Mouse (Mus musculus) T-helper 1 cell (primary cell): ENCODE measurements around the gene Ncapd2.
"Not testable (repeated sequence)": the region's sequence is repeated elsewhere in the genome, so short reads cannot be mapped to it uniquely, and the experiment has no call there.

Experiments
- in situ Hi-C: fragments of 300-600 bp; cut with MboI, MseI; formaldehyde crosslinking; loops from one replicate; pipeline ENCODE4 v1.15.1; 2025; ENCODE audit warnings: high pct_unique_total_duplicates

Ncapd2 gene

DNA sequence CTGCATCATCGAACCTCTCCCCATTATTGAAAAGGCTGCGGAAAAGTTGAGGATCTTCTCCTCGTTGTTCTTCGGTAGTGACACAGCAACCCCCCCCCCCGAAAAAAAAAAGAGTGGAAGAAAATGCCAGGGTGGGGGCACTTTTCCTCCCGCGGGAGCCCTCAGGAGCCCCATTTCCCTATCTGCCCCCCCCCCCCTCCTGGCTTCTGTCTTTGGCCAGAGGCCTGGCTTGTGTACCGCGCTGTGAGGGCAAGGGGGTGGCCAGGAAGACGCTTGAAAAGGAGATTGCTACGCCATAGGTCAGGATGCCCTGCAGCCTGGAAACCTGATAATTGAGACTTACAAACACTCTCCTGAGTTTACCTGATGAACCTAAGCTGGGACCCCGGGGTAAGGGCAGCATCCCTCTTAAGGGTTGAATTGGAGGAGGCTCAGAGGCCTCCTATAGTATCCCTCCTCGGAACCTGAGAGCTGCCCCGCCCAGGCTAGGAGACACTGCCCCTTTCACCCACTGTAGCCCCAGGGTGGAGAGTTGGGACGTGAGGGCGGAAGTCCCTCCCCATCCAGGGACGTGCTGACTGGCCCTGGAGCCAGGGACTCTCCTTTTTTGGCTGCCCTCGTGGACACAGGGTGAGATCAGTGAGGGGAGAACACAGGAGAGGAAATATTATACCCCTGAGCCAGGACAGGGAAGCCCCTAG, 25.3 kb downstream of the Ncapd2 start, which contains the start of gene Gapdh:
Gapdh (minus strand) TSS at position 417 of the 701 bp plus-strand sequence.
- in situ Hi-C loops = no loop called here

DNA sequence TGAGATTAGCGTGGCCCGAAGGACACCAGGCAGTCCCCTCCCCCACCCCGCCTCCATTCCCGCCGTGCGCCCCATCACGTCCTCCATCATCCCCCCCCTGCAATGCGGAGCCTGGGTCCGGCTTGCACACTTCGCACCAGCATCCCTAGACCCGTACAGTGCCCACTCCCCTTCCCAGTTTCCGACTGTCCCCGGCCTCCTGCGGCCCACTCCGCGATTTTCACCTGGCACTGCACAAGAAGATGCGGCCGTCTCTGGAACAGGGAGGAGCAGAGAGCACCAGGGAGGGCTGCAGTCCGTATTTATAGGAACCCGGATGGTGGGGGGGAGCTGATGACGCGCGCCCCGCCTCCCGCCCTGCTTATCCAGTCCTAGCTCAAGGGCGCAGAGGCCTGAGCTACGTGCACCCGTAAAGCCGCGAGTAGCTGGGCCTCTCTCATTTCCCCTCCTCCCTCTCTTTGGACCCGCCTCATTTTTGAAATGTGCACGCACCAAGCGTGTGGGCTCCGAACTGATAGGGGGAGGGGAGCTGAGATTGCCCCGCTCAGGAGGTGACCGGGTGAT, 26.1 kb downstream of the Ncapd2 start:
- in situ Hi-C loops = no loop called here

DNA sequence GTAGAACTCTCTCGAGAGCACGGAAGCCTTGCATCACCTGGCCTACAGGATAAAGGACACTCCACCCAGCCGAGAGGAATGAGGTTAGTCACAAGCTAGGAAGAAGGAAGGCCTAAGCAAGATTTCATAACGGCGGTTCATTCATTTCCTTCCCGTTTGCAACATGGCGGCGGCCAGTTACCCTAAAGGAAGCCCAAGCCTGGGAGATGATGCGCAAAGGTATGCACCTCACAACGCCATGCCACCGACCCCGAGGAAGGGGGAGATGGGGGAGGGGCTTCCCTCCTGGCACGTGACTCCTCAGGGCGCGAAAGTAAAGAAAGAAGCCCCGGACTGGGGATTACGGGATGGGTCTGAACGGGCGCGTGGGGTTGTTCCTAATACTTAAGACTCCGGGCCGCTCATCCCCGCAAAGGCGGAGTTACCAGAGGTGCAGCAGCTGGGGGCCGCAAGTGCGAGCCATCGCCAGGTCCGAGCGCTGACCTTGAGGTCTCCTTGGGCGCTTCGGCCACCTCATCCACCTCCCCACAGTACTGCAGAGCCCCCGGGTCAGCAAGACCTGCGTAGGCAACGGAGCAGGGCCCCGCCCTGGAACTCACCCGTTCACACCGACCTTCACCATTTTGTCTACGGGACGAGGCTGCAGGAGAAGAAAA, 26.7 kb downstream of the Ncapd2 start:
- in situ Hi-C loops = no loop called here

DNA sequence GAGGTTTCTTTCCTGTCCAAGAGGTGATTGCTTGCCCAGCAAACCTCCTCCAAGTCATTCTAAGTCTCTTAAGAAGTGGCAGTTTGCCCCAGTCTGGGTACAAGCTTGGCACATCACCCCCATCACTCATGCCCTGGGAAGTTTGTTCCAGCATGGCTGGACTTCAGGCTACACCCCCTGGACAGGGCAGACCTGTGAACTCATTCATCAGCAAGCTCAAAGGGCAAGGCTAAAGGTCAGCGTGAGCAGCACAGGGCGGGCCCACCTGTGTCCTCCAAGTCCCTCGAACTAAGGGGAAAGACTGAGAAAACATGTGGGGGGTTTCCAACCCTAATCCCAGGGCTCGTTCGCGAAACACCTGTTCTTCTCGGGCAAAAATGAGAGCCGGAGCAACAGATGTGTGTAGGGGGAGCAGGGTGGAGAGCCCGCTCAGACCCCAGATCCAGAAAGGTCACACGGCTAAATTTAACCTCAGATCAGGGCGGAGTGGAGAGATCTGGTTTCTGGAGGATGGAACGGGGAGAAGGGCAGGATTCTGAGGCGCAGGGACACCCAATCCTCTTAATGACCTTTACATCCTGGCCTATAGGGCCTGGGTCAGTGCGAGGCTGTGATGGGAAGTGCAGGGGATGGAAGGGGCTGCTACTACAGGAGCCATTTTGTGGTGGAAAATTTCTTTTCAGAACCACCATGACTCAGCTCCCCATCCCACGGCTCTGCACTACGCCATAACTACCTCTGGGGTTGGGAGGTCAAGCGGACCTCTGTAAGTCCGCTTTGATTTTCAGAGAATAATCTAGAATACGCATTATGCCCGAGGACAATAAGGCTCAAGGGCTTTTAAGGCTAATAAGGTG, 27.5 kb downstream of the Ncapd2 start:
- in situ Hi-C loops = no loop called here

DNA sequence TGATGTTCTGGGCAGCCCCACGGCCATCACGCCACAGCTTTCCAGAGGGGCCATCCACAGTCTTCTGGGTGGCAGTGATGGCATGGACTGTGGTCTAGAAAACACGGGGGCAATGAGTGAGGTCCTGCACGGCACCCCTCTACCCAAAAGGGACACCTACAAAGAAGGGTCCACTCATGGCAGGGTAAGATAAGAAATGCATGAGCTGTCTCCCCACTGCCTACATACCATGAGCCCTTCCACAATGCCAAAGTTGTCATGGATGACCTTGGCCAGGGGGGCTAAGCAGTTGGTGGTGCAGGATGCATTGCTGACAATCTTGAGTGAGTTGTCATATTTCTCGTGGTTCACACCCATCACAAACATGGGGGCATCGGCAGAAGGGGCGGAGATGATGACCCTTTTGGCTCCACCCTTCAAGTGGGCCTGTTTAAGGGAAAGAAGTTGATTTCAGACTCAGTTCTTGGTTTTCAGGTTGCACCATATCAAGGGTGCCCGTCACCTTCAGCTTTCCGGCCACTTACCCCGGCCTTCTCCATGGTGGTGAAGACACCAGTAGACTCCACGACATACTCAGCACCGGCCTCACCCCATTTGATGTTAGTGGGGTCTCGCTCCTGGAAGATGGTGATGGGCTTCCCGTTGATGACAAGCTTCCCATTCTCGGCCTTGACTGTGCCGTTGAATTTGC, 28.7 kb downstream of the Ncapd2 start:
- in situ Hi-C loops = not testable (repeated sequence)

DNA sequence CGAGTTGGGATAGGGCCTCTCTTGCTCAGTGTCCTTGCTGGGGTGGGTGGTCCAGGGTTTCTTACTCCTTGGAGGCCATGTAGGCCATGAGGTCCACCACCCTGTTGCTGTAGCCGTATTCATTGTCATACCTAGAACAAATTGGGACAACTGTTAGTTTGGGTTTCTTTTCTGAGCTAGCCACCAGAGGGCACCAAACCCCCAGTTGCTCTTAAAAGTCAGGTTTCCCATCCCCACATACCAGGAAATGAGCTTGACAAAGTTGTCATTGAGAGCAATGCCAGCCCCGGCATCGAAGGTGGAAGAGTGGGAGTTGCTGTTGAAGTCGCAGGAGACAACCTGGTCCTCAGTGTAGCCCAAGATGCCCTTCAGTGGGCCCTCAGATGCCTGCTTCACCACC, 29.5 kb downstream of the Ncapd2 start:
- in situ Hi-C loops = not testable (repeated sequence)

DNA sequence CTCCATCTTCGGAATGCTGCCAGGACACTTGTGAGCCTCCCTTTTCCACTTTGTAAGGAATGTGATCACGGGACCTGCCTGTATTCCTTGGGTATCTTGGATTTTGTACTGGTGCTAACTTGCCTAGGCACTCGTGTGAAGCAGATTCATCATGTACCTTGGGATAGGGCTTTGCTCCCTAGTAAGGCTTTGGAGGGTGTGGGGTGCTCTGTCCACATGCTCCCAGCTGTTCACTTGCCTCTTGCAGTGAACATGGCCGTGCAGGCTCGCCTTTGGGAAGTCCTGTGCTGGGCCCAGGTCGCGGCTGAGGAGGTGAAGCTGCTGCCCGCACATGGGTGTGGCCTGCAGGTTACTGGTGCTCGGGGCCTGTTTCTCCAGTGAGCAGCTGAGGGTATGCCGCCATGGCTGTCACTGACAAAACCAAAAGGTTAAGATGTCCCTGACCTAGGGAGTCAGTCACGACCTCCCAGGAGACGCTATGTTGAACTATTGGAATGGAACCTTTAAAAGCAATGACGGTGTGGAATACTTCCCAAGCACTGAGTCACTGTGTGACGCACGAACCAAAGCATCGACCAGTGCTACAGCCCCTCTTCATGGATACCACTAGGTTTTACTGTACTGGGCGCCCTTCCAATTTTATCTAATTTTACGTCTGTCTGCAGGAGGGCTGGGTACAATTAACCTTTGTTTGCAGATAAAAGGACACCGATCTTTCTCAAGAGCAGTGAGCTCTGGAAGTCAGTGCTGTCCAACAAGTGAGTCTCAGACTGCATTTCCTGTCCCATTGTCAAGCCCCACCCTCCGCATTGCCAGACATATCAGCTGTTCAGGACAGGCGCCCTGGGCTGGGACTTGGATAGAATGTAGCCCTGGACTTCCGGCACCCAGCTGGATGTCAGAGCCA, 30.4 kb downstream of the Ncapd2 start:
- in situ Hi-C loops = no loop called here

DNA sequence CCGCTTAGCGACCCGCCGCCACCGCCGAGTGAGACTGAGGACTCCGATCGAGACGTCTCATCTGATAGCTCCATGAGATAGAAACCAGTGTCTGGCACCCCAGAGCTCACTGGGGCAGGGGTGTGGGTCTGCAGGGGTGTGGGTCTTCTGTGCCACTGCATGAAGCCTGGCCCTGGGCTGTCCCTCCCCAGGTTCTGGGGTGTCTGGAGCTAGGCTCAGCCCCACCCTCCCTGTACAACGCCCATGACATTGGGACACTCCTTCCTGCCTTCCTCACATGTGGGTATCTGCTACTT, 31.0 kb downstream of the Ncapd2 start:
- in situ Hi-C loops = no loop called here

DNA sequence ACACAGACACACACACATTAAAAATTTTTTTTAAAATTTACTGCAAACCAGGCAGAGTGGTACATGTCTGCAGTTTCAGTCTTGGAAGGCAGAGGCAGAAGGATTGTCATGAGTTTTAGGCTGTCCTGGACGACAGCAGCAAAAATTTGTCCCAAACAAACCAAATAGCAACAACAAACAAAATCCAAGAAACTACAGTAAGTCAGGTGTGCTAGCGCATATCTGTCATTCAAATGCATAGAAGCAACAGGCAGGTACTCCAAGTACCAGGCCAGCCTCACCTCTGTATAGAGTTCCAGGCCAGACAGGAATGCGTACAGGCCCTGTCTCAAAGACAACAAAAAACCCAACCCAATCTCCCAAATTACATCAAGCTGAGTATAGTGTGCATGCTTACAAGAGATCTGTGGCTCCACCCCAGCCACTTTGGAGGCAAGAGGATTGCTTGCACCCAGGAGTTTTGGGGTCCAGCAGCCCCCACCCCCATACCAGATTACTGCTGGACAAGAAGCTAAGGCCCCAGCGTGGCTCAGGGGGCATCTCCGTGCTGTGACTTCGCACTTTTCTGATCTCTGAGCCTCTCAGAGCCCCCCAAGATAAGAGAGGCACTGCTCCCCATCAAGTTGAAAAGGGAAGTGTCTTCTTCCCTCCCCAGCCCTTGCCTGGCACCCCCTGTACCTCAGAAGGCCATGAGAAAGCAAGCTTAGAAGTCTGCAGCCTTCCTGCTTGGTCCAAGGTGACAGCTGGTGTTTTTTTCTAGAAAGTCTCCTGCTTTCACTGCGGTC, 31.5 kb downstream of the Ncapd2 start:
- in situ Hi-C loops = loop anchor here (5.0 to 10.0 kb wide), 2 partner anchors 115 to 322 kb away; no protein-coding TSS in a partner anchor

DNA sequence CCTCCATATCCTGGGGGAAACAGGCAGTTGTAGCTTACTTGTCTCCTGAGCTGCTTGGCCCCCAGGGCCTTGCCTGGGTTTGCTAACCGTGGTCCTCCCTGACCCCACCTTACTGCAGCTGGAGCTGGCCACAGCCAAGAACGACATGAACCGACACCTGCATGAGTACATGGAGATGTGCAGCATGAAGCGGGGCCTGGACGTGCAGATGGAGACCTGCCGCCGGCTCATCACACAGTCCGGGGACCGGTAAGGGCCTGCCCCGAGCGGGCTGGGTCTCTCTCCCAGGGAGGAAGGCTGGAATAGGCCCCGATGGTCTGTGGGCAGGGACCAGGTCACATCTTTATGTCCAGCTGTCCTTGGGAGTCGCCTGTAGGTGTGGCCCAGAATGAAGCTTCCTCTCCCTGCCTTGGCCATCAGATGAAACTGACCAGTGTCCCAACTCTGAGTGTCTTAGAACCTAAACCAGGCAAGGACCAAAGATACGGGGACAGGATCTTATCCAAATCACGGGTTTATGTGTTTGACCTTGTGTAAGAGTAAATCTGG, 32.5 kb downstream of the Ncapd2 start:
- in situ Hi-C loops = loop anchor here (5.0 to 10.0 kb wide), 2 partner anchors 116 to 323 kb away; no protein-coding TSS in a partner anchor

DNA sequence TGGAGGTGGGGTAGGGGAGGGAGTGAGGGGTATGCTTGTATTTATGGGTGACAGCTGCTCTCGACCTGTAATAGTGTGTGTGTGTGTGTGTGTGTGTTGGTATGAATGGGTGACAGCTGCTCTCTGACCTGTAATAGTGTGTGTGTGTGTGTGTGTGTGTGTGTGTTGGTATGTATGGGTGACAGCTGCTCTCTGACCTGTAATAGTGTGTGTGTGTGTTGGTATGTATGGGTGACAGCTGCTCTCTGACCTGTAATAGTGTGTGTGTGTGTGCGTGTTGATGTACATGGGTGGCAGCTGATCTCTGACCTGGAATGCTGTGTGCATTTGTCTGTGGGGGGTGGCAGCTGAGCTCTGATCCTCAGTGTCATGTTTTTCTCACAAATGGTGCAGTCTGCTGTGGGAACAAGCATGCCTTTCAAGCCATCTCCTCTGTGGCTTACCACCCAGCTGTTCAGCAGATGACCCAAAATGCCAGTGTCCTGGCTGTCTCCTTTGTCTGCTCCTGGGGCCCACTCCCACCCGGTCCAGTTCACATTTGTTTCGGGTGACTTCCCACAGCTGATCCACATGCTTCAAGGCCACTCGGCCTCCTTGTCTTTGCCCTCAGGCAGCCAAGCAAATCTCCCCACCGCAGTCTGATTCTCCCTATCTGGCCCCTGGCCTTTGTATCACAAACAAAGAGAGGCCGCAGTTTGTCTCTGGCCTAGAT, 34.4 kb downstream of the Ncapd2 start:
- in situ Hi-C loops = loop anchor here (5.0 to 10.0 kb wide), 2 partner anchors 118 to 325 kb away; no protein-coding TSS in a partner anchor

DNA sequence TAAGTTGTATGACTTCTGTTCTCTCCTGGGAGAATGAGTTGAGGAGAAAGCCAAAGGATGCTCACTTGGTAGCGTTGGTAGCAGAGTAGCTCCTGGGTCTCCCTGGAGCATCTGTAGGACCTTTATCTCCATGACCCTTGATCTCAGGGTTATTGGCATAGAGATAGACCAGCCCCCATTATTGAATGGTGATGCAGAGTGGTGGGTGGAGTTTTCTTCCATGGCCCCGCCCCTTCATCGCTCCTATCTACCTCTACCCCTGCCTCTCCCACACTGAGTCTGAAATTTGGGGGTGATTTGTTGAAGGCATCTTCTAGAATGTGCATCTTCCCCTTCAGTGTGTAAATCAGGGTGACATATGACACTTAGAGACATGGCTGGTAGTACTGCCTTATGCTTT, 35.0 kb downstream of the Ncapd2 start:
- in situ Hi-C loops = loop anchor here (5.0 to 10.0 kb wide), 2 partner anchors 118 to 326 kb away; no protein-coding TSS in a partner anchor

DNA sequence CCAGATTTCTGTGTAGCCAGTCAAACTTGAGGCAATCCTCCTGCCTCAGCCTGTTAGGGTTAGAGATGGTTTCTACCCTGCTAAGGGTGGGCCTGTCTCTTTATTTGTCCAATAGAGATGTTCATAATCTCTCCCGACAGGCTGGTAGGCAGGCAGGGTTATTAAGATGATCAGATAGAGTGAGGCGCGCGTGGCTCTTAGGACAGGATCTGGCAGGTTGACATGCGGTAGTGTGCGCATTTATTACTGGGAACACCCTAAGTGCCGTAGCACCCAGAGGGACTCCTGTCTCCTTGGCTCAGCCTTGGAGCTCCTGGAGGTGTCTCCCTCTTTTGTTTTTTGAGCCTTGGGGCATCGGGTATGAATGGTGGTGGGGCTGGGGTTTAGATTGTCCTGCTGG, 36.2 kb downstream of the Ncapd2 start:
- in situ Hi-C loops = loop anchor here (5.0 to 10.0 kb wide), 2 partner anchors 120 to 327 kb away; no protein-coding TSS in a partner anchor

DNA sequence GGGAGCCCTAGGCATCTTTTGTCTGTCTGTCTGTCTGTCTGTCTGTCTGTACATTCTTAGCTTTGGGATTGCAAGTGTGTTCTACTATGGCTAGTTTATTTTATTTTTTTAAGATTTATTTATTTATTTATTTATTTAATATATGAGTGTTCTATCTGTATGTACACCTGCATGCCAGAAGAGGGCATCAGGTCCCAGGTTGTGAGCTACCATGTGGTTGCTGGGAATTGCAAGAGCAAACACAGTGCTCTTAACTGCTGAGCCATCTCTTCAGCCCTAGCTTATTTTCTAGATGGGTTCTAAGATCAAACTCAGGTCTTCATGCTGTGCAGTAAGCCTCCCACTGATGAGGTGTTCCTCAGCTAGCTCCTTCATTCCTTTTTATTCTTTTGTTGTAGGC, 37.0 kb downstream of the Ncapd2 start:
- in situ Hi-C loops = loop anchor here (10.0 kb wide), 1 partner anchor 120 kb away; no protein-coding TSS in a partner anchor

DNA sequence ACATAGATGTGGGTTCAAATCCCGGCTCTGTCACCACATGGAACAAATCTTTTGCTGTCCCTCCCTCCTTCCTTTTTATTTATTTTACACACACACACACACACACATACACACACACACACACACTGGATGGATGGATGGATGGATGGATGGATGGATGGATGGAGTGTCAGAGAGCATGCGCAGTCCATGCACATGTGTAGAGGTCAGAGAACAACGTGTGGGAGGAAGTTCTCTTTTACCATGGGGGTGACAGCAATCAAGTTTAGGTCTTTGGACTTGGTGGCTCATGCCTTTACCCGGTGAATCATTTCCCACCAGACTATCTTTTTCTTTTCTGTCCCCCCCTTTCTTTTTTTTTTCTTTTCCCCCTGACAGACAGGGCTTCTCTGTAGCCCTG, 37.8 kb downstream of the Ncapd2 start:
- in situ Hi-C loops = loop anchor here (10.0 kb wide), 1 partner anchor 121 kb away; no protein-coding TSS in a partner anchor

DNA sequence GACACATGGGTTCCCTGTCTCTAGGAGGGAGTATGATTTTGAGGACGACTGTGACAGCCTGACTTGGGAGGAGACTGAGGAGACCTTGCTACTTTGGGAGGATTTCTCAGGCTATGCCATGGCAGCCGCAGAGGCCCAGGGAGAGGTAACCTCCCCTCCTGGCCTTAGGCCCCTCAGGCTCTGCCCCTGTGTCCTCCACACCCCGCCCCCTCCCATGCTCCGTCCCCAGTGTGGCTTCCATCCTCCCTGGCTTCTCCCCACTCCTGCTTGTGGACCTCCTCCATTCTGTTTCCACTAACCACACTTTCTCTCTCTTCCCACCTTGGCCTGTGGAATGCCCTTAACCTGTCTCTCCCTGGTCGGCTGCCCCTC, 38.5 kb downstream of the Ncapd2 start:
- in situ Hi-C loops = loop anchor here (10.0 kb wide), 1 partner anchor 122 kb away; no protein-coding TSS in a partner anchor

DNA sequence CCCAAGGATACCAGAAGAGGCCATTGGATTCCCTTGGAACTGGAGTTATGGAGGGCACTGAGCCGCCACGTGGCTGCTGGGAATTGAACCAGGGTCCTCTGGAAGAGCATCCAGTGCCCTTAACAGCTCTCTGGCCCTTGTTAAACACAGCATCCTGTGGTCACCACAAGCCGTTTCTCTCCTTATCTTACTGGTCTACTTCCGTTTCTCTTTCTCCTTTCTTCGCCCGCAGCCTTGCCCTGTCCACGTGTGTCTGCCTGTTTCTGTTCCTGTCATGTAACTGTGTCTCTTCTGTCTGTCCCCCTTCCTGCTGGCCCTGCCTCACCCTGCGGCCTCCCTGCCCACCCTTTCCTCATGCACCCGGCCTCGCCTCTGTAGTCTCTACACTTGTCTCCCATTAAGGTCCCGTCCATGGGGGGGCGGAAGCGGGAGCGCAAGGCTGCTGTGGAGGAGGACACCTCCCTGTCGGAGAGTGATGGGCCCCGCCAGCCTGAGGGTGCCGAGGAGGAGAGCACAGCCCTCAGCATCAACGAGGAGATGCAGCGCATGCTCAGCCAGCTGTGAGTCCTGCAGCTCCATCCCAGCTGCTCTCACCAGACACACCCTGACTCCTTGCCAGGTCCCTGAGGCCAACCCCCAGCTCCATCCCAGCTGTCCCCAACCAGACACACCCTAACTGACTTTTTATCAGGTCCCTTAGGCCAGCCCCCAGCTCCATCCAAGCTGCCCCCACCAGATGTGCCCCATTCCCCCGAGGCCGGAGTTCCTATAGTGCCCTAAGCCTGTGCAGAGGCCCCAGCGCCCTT, 39.1 kb downstream of the Ncapd2 start:
- in situ Hi-C loops = loop anchor here (10.0 kb wide), 1 partner anchor 122 kb away; no protein-coding TSS in a partner anchor
